Mouse (Mus musculus): ENCODE measurements at regions not wholly inside any gene's neighbourhood (a gene's known extent, or its start where the extent isn't known, plus 50 kb on each side); places are given as distances from the start of the nearest gene placed in this dataset.

DNA sequence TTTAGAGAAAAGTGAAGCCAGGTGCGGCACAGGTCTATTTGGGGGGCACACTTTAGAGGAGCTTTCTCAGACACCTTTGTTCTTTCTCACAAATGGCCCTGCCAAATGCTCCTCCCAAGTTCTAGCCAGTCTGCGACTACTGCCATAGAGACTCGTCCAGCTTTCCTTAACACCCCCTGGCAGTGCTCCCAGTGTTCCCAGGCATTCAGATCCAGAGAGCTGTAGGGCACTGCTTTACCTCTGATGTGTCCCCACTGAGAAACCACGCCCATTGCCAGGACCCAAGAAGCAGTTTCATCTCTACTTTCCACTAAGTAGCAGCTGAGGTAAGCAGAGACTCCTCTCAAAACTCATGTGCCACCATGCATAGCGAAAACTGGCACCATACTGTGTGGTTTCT is 102.3 kb upstream of the Mgmt start:
- no peak for DNase-seq (ENCODE audit: low spot score)

DNA sequence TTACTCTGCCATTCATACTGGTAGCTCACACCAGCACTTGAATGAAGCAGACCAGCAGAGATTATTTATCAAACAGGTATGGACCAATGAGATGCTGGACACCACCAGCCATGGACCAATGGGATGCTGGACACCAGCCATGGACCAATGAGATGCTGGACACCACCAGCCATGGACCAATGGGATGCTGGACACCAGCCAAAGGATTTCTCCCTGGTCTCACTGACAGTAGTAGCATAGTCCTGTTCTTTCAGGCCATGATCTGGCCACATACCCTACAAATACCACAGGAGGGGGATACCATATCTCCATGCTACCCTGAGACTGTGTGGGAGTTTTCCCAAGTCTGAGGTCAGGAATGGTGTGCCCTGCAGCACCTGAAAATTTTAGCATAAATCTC is 98.0 kb upstream of the Mgmt start:
- no peak for DNase-seq (ENCODE audit: low spot score)

DNA sequence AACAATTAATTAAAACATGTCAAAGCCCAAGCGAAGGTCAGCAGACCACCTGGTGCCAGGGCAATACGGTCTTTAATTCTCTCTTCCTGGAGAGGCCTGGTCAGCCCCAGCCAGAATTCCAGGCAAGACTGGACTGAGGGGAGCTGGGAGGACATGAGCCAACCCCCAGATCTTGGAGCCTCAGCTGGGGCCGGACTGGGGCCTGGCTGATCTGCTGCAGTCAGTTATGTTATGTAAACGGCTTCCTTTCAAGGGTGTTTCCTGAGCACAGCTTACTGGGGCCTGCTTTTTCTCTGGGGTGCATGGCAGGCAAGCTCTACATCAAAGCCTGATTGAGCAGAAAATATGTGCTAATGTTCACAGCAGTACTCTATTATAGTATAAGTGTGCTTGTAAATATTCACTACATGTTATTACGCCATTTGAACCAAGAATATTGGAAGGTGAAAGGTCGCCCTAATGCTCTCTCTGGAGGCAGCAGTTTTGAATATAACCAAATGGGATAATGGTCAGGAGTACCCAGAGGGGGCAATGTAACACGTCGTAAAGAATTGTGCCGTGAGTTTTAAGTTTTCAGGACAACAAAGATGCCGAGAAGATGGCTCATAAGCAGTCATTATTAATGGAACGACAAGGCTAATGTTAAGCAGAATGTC is 96.5 kb upstream of the Mgmt start:
- no peak for DNase-seq (ENCODE audit: low spot score)

DNA sequence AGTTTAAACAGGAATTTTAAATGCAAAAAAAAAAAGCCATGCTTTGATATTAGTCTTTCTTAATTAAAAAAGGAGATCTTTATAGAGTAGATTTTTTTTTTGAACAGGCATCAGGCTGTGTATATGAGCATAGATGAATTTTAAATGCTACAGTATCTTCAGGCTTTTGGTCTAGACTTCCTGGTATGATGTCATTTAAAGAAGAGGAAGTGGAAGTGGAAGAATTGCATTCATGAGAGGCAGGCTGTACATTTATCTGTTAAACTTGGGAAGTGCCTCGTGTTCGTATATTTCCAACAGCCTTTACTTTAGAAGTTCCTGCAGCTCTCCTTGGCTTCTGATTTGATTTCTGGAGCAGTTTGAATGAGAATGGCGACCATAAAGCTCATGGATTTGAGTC is 95.8 kb upstream of the Mgmt start:
- no peak for DNase-seq (ENCODE audit: low spot score)

DNA sequence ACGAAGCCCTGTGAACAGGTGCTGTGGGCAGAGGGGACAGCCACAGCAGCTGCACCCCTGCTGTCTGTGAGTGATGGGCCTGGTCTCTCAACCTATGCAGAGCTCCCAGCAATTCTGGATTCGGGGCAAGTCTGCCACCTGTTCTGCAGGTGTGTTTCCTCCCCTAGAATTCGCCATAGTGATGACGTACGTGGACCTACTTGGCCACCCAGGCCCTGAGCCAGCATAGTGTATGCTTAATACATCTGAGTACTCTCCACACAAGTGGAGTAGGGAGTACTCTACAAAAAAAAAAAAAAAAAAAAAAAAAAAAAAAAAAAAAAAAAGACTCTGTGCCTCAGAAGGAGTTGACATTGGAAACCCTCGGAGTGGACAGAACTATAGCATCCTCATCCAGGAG is 87.3 kb upstream of the Mgmt start:
- DNase-seq (ENCODE audit: low spot score), result no peak

DNA sequence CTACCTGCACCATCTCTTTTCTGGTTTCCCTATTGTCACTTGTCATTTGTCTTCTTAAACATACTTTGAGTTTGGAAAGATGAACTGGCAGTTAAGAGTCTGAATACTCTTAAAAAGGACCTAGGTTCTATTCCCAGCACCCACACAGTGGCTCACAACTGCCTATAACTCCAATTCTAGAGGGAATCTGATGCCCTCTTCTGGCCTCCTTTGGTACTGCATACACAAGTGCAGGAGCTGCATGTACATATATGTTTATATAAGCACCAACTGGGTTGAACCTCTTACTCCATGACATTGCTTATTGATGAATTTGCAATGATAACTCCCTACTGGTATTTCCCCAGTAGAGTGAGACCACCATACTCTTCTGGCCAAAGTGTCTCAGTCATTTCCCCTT is 86.4 kb upstream of the Mgmt start:
- no peak for DNase-seq (ENCODE audit: low spot score)

DNA sequence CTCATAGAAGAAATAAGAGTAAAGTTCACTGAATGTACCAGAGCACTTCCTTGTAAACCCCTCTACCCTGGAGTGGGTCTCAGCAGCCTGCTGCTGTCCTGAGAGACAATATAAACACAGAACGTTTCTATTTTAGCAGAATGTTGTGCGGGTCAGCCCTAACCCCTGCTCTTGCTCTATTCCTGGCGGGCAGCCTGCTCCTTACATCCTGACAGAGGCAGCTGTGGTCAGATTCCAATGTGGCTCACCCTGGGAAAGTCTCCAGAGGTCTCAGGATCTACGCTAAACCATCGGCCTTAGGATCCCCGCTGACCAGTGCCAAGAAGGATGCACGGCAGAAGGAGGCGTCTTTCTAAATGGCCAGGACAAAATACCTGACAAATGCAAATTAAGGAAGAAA is 84.8 kb upstream of the Mgmt start:
- no peak for DNase-seq (ENCODE audit: low spot score)

DNA sequence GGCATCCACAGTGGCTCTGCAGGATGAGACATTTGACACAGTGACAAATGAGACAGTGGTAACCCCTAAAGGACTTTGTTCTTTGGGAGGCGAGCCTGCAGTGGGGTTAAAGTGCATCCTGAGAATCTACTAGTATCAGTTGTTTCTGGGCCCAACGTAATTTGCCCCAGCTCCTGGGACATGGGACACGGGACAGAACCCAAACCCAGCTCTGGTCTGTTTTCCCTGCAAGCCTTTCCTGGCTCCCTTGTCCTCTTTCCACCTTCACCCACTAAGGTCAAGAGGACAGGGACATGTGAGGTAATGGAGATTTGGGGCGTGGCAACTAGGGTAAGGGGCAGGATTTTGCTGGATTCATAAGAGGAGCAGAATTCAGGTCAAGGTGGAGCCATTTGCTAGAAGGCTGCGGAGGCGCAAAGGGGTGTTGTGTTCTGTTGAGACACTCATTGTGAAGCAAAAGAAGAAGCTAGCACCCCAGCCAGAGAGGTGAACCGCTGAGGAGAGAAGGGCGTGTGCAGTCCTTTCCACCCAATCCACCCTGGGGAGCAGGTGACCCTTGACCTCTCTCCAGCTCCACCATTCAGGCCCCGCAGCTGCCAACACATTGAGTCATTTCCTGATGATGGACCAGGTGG is 80.6 kb upstream of the Mgmt start:
- DNase-seq (ENCODE audit: low spot score), result no peak

DNA sequence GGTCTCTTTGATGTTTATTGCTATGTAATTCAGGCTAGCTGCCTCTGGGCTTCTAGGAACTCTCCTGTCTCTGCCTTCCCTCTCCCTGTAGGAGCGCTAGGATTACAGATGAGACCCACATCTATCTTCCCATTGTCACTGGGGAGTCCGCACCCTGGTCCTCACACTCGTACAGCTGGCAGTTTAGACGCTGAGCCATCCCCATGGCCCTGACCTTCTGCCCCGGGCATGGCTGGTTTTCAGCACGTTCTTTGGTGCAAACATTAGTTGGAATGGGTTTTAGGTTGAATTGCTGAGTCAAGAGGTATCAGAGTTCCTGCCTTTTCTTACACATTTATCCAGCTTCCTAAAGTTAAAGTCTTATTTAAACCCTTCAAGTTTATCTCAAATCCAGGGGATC is 79.7 kb upstream of the Mgmt start:
- no peak for DNase-seq (ENCODE audit: low spot score)

DNA sequence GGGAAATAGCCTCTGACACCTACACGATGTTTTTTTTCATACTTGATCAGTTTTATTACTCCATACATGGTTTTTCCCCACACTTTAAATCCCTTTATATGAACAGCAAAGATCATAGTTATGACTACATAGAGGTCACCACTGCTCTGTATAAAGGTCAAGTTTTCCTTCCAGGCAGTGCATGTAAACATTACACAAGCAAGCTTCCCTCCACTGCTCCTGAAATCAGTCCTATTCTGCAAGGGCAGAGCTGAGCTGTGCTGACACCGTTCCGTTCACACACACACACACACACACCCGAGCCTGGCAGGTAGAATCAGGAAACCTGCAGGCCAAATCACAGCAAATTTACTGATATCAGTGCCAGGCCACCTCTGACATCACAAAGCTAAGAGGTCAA is 74.1 kb upstream of the Mgmt start:
- DNase-seq (ENCODE audit: low spot score), result no peak

DNA sequence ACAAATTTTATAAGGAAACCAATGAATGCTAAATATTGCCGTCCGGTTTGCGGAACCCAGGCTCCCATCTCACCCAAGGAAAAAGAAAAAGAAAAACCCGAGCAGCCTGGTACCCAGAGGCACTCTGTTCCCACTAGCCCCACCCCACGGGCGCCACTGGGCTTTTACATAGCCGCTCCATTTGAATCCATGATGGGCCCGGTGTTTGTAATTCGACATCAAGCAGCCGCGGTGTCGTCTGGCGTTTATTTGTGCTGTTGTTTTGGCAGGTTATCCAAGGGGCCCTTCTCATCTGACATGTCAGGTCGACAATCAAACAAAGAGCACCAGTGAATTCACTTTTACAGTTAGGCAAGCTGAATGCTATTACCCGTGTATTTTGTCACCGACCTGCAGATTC is 68.8 kb upstream of the Mgmt start:
- DNase-seq (ENCODE audit: low spot score), result no peak

DNA sequence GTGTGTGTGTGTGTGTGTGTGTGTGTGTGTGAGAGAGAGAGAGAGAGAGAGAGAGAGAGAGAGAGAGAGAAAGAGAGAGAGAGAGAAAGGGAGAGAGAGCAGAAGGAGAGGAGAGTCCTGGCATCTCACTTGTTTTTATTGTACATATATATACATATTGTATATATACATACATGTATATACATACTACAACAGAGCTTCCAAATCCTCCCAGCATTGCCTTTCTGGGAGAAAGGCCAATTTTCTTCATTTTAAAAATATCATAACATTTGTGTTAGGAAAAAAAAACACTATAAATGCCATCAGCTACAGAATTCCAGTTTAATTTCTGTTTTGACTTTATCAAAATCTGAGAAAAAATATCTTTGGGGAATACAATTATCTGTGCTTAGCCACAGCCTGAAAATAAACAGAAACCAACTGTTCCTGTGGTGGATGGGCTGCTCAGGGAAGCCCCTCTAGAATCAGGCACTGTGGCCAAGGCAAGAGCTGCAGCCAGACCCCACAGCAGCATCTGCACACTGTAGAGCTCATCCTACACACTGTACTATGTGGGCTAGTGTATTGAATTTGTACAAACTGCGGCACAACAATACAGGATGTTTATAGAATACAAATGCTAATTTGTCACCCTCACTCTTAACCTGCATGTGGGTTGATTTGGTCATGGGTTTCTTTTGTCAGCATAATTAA is 64.6 kb upstream of the Mgmt start:
- no peak for DNase-seq (ENCODE audit: low spot score)

DNA sequence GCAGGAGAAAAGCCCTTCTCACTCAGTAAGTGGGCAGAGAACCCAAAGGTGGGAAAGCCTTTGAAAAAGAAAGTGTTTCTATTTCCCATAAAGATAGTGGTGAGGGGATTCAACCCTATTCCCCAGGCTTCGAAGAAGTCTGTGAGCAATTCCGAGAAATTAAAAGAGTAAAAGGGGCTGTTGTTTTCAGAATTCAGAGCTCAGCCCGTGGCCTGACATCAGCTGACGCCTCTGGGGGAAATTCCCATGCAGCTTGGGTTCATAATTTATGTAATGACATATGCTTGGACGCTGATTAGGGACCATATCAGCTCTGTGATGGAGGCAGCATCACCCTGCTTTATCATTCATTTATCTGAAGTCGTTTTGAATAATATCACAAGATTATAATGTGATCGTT is 62.0 kb upstream of the Mgmt start:
- no peak for DNase-seq (ENCODE audit: low spot score)

DNA sequence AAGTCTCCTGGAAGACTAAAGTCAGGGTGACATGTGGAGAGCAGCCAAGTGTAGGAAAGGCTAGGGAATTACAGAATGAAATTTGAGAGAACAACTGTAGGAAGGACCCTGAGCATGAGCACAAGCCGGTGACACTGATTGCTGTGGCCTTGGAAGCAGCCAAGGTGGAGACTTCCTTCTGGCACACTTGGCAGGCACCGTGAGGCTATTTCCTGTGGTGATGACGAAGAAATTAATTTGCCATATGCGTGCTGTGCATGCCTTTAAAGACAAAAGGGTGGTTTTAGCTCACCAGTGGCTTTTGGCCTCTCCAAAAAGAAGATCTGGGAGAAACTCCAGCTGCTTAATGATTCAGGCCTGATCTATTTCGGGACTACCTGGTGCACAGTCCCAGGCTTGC is 55.4 kb upstream of the Mgmt start:
- no peak for DNase-seq (ENCODE audit: low spot score)

DNA sequence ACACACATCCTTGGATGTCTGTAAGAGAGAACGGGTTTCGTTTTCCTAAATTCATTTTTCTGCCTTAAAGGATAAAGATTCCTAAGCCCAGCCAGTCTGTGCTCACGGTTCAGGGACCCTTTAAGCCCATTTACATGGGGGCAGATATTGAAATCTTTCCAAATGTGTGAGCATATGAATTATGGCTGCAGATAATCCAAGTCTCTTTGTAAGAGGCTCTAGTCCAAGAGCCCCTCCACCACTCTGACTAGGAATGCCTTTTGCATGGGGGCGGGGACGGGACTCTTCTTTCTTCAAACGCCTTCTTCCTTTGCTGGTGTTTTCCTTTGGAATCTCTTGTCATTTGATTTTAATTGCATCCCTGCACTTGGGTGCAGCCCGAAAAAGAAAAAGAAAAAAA is 54.2 kb upstream of the Mgmt start:
- no peak for DNase-seq (ENCODE audit: low spot score)

DNA sequence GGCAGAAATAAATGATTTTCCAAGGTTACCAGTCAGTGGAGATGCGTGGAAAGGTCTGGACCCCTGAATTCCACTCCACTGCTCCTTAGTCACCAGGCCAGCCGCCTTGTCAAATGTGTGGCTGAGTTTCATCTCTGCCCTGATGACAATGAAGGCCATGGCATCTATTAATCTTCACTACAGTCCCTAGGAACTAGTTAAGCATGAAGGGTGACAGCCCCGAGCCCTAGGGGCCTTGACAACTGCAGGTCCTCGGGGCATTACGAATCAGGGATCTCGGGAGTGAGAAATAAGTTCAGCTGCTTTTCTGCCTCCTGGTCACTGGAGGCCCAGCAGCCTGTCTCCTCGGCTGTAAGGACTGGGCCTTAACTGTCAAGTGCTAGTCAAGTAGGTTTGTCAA is 51.7 kb upstream of the Mgmt start:
- no peak for DNase-seq (ENCODE audit: low spot score)

DNA sequence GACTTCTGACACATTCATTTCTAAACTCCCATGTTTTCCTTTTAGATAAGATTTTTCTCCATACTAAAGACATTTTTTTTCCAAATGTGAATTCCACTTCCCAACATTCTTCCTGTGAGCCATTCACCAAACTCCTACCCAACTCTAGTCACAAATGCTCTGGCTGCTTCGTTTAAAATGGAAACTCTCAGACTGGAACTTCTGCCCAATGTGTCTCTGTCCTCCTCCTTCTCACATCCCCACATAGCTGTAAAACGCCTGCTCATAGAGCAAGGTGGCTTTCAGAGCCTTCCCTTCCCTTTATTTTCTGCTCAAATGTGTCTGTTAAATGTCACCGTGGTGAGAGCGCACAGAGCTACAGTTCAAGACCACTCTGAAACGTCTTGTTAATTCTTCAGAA is 50.1 kb upstream of the Mgmt start:
- no peak for DNase-seq (ENCODE audit: low spot score)
